16 mouse cellular contexts compared by ENCODE assay signal in the genomic region with DNA sequence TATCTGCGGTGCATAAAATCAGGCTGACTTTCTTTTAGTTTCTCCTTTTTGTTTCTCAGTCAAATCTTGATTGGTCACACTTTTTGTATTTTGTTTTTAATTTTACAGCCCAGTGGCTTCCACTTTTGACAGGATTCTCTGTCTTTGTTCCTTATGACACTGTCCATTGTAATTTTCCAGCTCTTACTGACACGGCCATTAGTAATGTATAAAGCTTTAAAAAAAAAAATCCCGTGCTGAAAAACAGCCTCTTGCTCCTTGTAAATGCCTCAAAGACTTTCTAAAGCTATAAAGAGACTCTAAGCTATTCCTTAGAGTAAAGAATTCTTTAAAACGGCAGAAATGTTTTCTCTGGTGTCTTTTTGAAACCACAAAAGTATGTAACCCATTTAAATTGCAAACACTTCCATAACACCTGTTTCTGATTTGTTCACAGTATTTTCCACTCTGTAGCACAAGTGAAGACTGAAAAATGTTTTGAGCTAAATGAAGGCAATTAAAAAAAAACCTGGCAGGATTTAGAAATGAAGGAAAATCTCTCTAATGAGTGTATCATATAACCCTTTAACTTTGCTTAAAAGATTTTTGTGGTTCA.
DNase-seq lines count a peak whose midpoint lies in the region; ATAC-seq lines count a peak whose summit lies in the region.
"Had no signal": no experiment of that assay in that cellular context is flagged by ENCODE, and none has a peak within 500 bp of the region (broad histone marks: within the 10 kb centered on the region; RNA-seq: fewer than 3 reads in every experiment).

No protein-coding gene starts in this region.

- H3K9ac ChIP-seq in embryonic facial prominence, embryonic 11.5 days (replicated peaks; ENCODE audit: low read length) = no peak overlapping the region
- H3K9ac ChIP-seq in embryonic facial prominence, embryonic 14.5 days (ENCODE audit: low read depth, low read length) = no peak overlapping the region
- H3K9ac ChIP-seq: neural tube, embryonic 13.5 days had no signal

- no peaks in the 10 kb centered on the region for H3K36me3 ChIP-seq in embryonic facial prominence, embryonic 11.5 days (replicated peaks; ENCODE audit: control insufficient read depth, insufficient read depth, low read depth, low read length)
- H3K36me3 ChIP-seq in embryonic facial prominence, embryonic 10.5 days (replicated peaks) = peaks cover 24% of the 10 kb centered on the region
- peaks cover 5% of the 10 kb centered on the region; the same call in 1 of the 2 replicates for H3K36me3 ChIP-seq in embryonic facial prominence, embryonic 14.5 days (ENCODE audit: control insufficient read depth, insufficient read depth, low read length)
- H3K36me3 ChIP-seq: neural tube, embryonic 13.5 days had no signal

- DNase-seq in embryonic facial prominence, embryonic 11.5 days (ENCODE audit: low spot score) = peak; percentile 71
- no peak for DNase-seq in embryonic facial prominence, embryonic 10.5 days (ENCODE audit: low spot score)
- DNase-seq in 3T3-L1 (ENCODE audit: low read depth, low spot score) (peak; percentile 27), liver (no peak)
- DNase-seq in embryonic facial prominence, embryonic 14.5 days (ENCODE audit: low spot score) = peak; percentile 84
- DNase-seq in hindlimb bud, embryonic 11.5 days (ENCODE audit: extremely low spot score, low read depth, low spot score) = peak; percentile 39
- DNase-seq in heart, postnatal 25 days (ENCODE audit: low spot score) = no peak
- DNase-seq in layer of hippocampus, adult 8-10 months (ENCODE audit: low spot score in 2 of 2) = no peak
- DNase-seq: cerebellum, adult 8-10 months; gastrocnemius, postnatal 25 days; kidney, postnatal 10 days; left cerebral cortex, postnatal 4 days; lung, adult 2 months; thymus, postnatal 14 days had no signal

- WGBS in embryonic facial prominence, embryonic 11.5 days = 26% methylated on average over 4 of the region's 4 CpGs
- WGBS in embryonic facial prominence, embryonic 10.5 days = 33% methylated on average over 4 of the region's 4 CpGs
- WGBS in embryonic facial prominence, embryonic 14.5 days = 21% methylated on average over 4 of the region's 4 CpGs

- no peaks in the 10 kb centered on the region for H3K4me1 ChIP-seq in embryonic facial prominence, embryonic 11.5 days (ENCODE audit: control insufficient read depth, insufficient read depth, low read length)
- peaks cover 7% of the 10 kb centered on the region; the same call in 1 of the 2 replicates for H3K4me1 ChIP-seq in embryonic facial prominence, embryonic 10.5 days
- peaks cover 7% of the 10 kb centered on the region; the same call in 1 of the 2 replicates for H3K4me1 ChIP-seq in embryonic facial prominence, embryonic 14.5 days (ENCODE audit: control insufficient read depth, insufficient read depth, low read length)
- H3K4me1 ChIP-seq: neural tube, embryonic 13.5 days had no signal

- no peak overlapping the region for H3K4me2 ChIP-seq in embryonic facial prominence, embryonic 11.5 days (ENCODE audit: low read depth, low read length)
- H3K4me2 ChIP-seq in embryonic facial prominence, embryonic 14.5 days (ENCODE audit: low read depth, low read length) = no peak overlapping the region
- H3K4me2 ChIP-seq: neural tube, embryonic 13.5 days had no signal

- no peak for ATAC-seq in embryonic facial prominence, embryonic 11.5 days (replicated peaks; ENCODE audit: insufficient number of reproducible peaks, low FRiP score, low TSS enrichment, low read depth)
- peak; percentile 60; the same call in 1 of the 2 replicates for ATAC-seq in embryonic facial prominence, embryonic 14.5 days (ENCODE audit: low read depth)

- no peaks in the 10 kb centered on the region for H3K27me3 ChIP-seq in embryonic facial prominence, embryonic 11.5 days (ENCODE audit: control insufficient read depth, insufficient read depth, low read length)
- no peaks in the 10 kb centered on the region for H3K27me3 ChIP-seq in embryonic facial prominence, embryonic 10.5 days (replicated peaks; ENCODE audit: low read depth, poor library complexity, severe bottlenecking)
- H3K27me3 ChIP-seq in embryonic facial prominence, embryonic 14.5 days (replicated peaks; ENCODE audit: control insufficient read depth, insufficient read depth, low read length) = no peaks in the 10 kb centered on the region
- H3K27me3 ChIP-seq: neural tube, embryonic 13.5 days had no signal

- intact Hi-C loops in heart, postnatal 25 days (cut with DNase I) = no loop called here

- no peaks in the 10 kb centered on the region for H3K9me3 ChIP-seq in embryonic facial prominence, embryonic 11.5 days (replicated peaks; ENCODE audit: control insufficient read depth, low read length)
- H3K9me3 ChIP-seq in embryonic facial prominence, embryonic 10.5 days = no peaks in the 10 kb centered on the region
- no peaks in the 10 kb centered on the region for H3K9me3 ChIP-seq in embryonic facial prominence, embryonic 14.5 days (ENCODE audit: control insufficient read depth, low read length)
- H3K9me3 ChIP-seq: neural tube, embryonic 13.5 days had no signal

- no peak overlapping the region for H3K27ac ChIP-seq in embryonic facial prominence, embryonic 11.5 days (replicated peaks; ENCODE audit: low read depth, low read length)
- no peak overlapping the region for H3K27ac ChIP-seq in embryonic facial prominence, embryonic 10.5 days (replicated peaks)
- peak overlapping the region; percentile 76 for H3K27ac ChIP-seq in embryonic facial prominence, embryonic 14.5 days (replicated peaks; ENCODE audit: low read depth, low read length)
- H3K27ac ChIP-seq: neural tube, embryonic 13.5 days had no signal

- no peak overlapping the region for H3K4me3 ChIP-seq in embryonic facial prominence, embryonic 11.5 days (ENCODE audit: low read depth, low read length)
- no peak overlapping the region for H3K4me3 ChIP-seq in embryonic facial prominence, embryonic 10.5 days
- H3K4me3 ChIP-seq in embryonic facial prominence, embryonic 14.5 days (ENCODE audit: low read depth, low read length) = no peak overlapping the region
- H3K4me3 ChIP-seq: erythroblast, embryonic 14.5 days; neural tube, embryonic 13.5 days had no signal

Comparison
In these comparisons a context has a peak if more than half of its experiments do, and no peak if none do; other contexts are left out.
1. DNase-seq: peak in embryonic facial prominence, embryonic 11.5 days (single experiment), 3T3-L1 (single experiment), embryonic facial prominence, embryonic 14.5 days (single experiment) and hindlimb bud, embryonic 11.5 days (single experiment); none in embryonic facial prominence, embryonic 10.5 days (single experiment), heart, postnatal 25 days (single experiment), layer of hippocampus, adult 8-10 months (0 of 2) and liver (single experiment).